Mouse (Mus musculus): ENCODE measurements around the gene F12.
A peak's percentile ranks its signal among the peaks of the same experiment; 100 is the strongest.
"Not testable (repeated sequence)": the region's sequence is repeated elsewhere in the genome, so short reads cannot be mapped to it uniquely, and the experiment has no call there.

Gene F12

GRCm38 (mm10) chr13:55449679-55450441 lies 23.3 kb upstream of the F12 start:
- no peak for DNase-seq (ENCODE audit: low spot score)

DNA sequence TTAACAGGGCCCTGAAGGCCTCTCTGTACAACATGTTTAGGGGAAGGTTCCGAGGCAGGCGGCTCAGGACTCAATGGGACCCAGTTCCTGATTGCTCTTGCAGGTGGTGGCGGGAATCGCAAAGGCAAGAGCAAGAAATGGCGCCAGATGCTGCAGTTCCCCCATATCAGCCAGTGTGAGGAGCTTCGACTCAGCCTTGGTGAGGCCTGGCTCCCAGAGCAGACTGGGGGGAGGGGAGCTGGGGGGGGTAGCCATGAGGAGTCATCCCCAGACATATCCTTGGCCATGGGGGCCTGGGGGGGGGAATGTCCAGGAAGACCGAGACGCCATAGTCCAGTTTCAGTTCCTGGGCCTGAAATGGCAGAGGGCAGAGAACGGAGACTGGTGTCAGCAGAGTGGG lies 22.6 kb upstream of the F12 start:
- DNase-seq (ENCODE audit: low spot score) = no peak

DNA sequence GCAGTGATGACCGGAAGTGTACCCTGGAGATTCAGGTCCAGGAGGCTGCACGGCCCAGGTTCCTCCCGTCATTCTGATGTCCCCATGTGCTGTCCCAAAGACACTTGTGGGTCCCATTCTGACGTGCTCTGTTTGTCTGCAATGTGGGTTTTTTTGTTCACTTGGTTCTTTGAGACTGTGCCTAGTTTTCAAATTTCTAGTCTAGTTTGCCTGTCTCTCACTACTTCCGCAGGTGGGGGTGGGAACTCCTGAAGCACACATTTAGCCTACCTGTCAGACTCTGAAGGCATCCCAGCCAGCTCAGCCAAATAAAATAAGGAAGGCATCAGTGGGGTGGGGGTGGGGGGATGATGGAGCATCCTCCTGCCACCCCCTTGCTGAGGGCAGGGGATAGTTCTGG lies 21.5 kb upstream of the F12 start:
- no peak for DNase-seq (ENCODE audit: low spot score)

DNA sequence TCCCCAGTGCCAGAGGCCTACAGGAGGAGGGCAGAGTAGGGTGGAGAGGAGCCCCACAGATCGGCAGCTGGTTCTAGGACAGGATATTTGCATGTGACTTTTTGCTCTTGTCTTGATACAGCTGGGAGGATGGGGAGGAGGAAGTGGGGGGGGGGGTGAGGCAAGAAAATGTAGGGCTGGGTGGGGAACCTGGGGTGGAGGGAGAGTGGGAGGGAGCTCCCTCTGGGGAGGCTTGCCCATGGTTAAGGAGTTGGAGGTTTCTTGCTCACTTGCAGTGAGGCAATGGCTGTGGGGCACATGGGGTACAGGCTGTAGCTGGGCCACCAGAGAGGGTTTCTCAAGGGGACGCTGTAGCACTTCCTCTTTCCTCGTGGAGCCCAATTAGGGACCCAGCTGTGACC lies 20.9 kb upstream of the F12 start:
- no peak for DNase-seq (ENCODE audit: low spot score)

GRCm38 (mm10) chr13:55446483-55447105 lies 20.0 kb upstream of the F12 start:
- no peak for DNase-seq (ENCODE audit: low spot score)

GRCm38 (mm10) chr13:55445361-55446091 lies 18.9 kb upstream of the F12 start:
- no peak for DNase-seq (ENCODE audit: low spot score)

DNA sequence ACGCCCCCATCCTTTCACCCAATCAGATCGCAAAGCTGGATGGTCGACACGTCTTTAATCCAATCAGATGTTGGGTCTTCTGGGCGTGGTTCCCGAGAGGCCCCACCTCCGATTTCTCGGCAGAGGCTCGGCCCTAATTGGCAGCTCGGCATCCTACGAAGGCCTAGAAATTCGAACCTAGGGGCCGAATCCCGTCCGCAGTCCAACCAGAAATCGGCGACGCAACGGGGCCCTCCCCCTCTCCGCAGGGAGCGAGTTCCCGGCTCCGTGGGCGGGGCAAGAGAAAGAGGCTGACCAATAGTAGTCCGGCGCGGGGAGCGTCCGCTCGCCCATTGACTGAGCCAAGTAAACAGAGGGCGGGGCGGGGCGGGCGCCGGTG lies 18.3 kb upstream of the F12 start, which contains the start of gene Grk6:
Gene Grk6 (plus strand): TSS at position 136 of the 379 bp plus-strand sequence.
- DNase-seq (ENCODE audit: low spot score) = peak; percentile 100

DNA sequence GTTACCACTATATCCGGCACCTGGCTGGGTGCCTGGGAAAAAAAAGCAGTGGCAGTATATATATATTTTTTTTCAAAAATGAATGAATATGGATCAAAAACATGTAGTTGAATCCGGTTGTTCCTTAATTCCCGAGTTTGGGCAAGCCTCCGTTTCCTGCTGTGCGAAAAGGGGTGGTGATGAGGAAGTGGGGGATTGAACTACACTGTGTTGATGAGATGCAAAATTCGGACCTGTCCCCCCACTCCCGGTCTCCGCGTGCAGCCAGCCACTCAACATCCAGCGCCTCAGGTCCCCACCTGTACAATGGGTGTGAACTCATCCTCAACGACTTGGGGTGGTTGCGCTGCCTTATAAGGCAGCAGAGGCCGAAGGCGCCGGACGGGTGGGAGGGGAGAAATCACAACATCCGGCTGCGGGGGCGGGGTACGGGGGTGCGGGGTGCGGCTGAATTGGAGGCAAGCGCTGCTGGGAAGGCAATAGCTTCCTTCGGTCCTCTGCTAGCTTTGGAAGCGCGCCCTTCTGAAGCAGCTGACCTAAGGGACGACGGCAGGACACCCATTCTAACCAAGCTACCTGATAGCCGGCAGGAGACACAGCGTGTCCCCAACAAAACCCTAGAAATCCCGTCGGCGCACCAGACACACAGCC lies 17.8 kb upstream of the F12 start:
- no peak for DNase-seq (ENCODE audit: low spot score)

GRCm38 (mm10) chr13:55443799-55444285 lies 17.2 kb upstream of the F12 start:
- DNase-seq (ENCODE audit: low spot score) = no peak

GRCm38 (mm10) chr13:55437111-55437629 lies 10.6 kb upstream of the F12 start:
- DNase-seq (ENCODE audit: low spot score) = not testable (repeated sequence)

- no peak for DNase-seq (ENCODE audit: low spot score)
Observed at GRCm38 (mm10) chr13:55431889-55432685, 5.5 kb upstream of the F12 start.

DNA sequence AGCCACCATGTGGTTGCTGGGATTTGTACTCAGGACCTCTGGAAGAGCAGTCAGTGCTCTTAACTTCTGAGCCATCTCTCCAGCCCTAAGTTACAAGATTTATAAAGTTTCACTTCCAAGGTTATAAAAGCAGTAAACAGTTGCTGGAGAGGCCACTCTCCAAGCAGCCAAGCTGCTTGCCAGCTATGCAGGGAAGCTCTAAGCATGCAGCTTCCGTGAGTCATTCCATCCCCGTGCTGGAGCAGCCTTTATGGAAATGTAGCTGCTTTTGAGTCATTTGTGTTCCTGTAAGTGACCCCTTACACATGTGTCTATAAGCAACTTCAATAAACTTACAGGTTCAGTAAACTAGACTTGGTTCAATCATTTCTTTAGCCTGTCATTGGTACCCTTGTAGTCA lies 4.0 kb upstream of the F12 start:
- no peak for DNase-seq (ENCODE audit: low spot score)

- DNase-seq (ENCODE audit: low spot score) = peak; percentile 44
Observed at GRCm38 (mm10) chr13:55429226-55429888, 2.8 kb upstream of the F12 start.

- no peak for DNase-seq (ENCODE audit: low spot score)
Observed at GRCm38 (mm10) chr13:55420933-55421800, 5.4 kb downstream of the F12 start.

GRCm38 (mm10) chr13:55420018-55420932 lies 6.3 kb downstream of the F12 start:
- no peak for DNase-seq (ENCODE audit: low spot score)

DNA sequence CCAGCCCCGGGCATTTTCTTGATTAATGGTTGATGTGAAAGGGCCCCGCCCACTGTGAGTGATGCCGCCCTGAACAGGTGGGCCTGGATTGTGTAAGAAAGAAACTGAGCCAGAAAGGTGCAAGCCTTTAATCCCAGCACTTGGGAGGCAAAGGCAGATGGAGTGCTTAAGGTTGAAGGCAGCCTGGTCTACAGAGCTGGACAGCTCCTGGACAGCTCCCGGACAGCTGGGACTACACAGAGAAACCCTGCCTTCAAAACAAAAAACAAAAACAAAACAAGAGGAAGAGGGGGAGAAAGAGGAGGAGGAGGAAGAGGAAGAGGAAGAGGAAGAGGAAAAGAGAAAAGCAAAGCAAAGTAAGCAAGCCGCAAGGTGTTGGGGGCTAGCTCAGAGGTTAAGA lies 7.5 kb downstream of the F12 start:
- DNase-seq (ENCODE audit: low spot score) = no peak

GRCm38 (mm10) chr13:55418004-55418403 lies 8.6 kb downstream of the F12 start:
- peak; percentile 67 for DNase-seq (ENCODE audit: low spot score)

DNA sequence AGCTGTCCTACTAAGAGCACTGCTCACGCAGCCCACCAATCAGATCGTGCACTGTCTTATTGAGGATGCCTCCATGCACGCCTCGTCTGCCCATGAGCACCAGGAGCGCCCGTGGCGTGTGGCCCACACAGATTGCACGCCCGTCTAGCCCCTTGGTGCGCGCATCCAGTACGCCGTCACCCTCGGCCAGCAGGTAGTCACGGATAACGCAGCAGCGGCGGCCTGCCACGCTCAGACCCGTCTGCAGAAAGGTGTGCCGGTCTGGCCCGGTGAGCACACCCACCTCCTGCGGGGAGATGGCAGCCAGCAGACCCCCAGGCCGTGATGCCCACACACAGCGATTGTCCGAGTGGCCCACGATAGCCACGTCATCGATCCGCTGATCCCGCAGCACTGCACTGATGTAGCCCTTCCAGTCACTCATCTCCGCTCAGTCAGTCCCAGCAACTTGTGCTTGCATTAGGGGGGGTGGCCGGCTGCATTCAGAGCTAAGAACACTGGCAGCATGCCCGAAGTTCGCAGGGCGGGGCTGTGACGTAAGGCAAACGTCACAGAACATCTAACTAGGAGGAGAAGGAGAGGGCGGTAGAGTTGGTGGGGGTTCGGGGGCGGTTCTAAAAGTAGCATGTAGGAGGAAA lies 11.7 kb downstream of the F12 start, which contains the start of gene Pfn3:
Gene Pfn3 (minus strand): TSS at position 490 of the 638 bp plus-strand sequence.
- no peak for DNase-seq (ENCODE audit: low spot score)

Data from ovary, adult 18-20 months (tissue).